Mouse (Mus musculus) embryonic facial prominence, embryonic 15.5 days (tissue): ENCODE results near the gene Rgs3. TPM values are rescaled to one million over a fixed set of nuclear protein-coding genes. Genes with fewer than 3 reads are reported as not detected.

Source experiments
- ATAC-seq: fragments of 200-750 bp; cut with Nextera tagmentation; 2 replicates; pipeline ENCODE4 v1.8.0; 2017; ENCODE audit warnings: low read depth, moderate TSS enrichment; ENCODE audit not compliant: insufficient number of reproducible peaks, low FRiP score, low TSS enrichment
- H3K27ac ChIP-seq: fragments of 300-500 bp; sonication (generic); replicated peaks from 2 replicates; pipeline ENCODE4 v1.5.1; 2015; ENCODE audit warnings: mild to moderate bottlenecking, inconsistent platforms
- H3K27me3 ChIP-seq: fragments of 300-500 bp; sonication (generic); 2 replicates; pipeline ENCODE4 v1.6.1; 2015; ENCODE audit warnings: inconsistent platforms
- H3K36me3 ChIP-seq: fragments of 300-500 bp; sonication (generic); 2 replicates; pipeline ENCODE4 v1.6.1; 2015; ENCODE audit warnings: mild to moderate bottlenecking, inconsistent platforms
- H3K4me1 ChIP-seq: fragments of 300-500 bp; sonication (generic); 2 replicates; pipeline ENCODE4 v1.6.1; 2015; ENCODE audit warnings: inconsistent platforms
- H3K4me2 ChIP-seq: fragments of 300-500 bp; sonication (generic); replicated peaks from 2 replicates; pipeline ENCODE4 v1.6.1; 2015; ENCODE audit warnings: mild to moderate bottlenecking, inconsistent platforms
- H3K4me3 ChIP-seq: fragments of 300-500 bp; sonication (generic); replicated peaks from 2 replicates; pipeline ENCODE4 v1.5.1; 2015; ENCODE audit warnings: mild to moderate bottlenecking, inconsistent platforms
- H3K9ac ChIP-seq: fragments of 300-500 bp; sonication (generic); 2 replicates; pipeline ENCODE4 v1.6.1; 2015; ENCODE audit warnings: inconsistent platforms
- H3K9me3 ChIP-seq: fragments of 300-500 bp; sonication (generic); replicated peaks from 2 replicates; pipeline ENCODE4 v1.6.1; 2016; ENCODE audit warnings: inconsistent platforms
- WGBS: fragments of 180-500 bp; shearing (Covaris S2); methylation state at CpG from one replicate; pipeline ENCODE4 v1.1.7; 2015; 5-methylcytosine and 5-hydroxymethylcytosine counted together
- polyA plus RNA-seq: library from polyadenylated mRNA; unstranded; fragments of >200 nt; fragmentation: Nextera tagmentation; extraction: Ambion mirVana; gene quantifications from 2 replicates; pipeline ENCODE4 v1.2.1, GENCODE M21; 2015

Gene Rgs3
- 65.0 TPM in 2 replicates for polyA plus RNA-seq

- Histone ChIP-seq H3K27me3 (no peaks in the 10 kb centered on the region), H3K9ac (no peak within 1 kb of the TSS), H3K4me3 (no peak within 1 kb of the TSS), H3K4me2 (no peak within 1 kb of the TSS), H3K9me3 (no peaks in the 10 kb centered on the region), H3K36me3 (no peaks in the 10 kb centered on the region), H3K4me1 (peaks cover 6% of the 10 kb centered on the region; the same call in 1 of the 2 replicates), H3K27ac (no peak within 1 kb of the TSS)
- WGBS = 47% methylated on average over 6 of the region's 6 CpGs
- no peak for ATAC-seq
Observed at GRCm38 (mm10) chr4:62559797-62560329, at the start of gene Rgs3. Rgs3 (plus strand) TSS chr4:62559847.

- Histone ChIP-seq H3K36me3 (peaks cover 64% of the 10 kb centered on the region), H3K9ac (no peak overlapping the region), H3K27ac (no peak overlapping the region), H3K4me1 (peaks cover 7% of the 10 kb centered on the region; the same call in 1 of the 2 replicates), H3K4me2 (no peak overlapping the region), H3K27me3 (no peaks in the 10 kb centered on the region), H3K9me3 (no peaks in the 10 kb centered on the region), H3K4me3 (no peak overlapping the region)
- no peak for ATAC-seq
- 89% methylated on average over 11 of the region's 11 CpGs for WGBS
Observed at GRCm38 (mm10) chr4:62509946-62510345, 49.7 kb upstream of the Rgs3 start.

- Histone ChIP-seq H3K36me3 (peaks cover 50% of the 10 kb centered on the region), H3K9me3 (no peaks in the 10 kb centered on the region), H3K27me3 (no peaks in the 10 kb centered on the region), H3K9ac (no peak overlapping the region), H3K4me1 (peaks cover 42% of the 10 kb centered on the region), H3K27ac (no peak overlapping the region), H3K4me2 (no peak overlapping the region), H3K4me3 (no peak overlapping the region)
- WGBS = 41% methylated on average over 11 of the region's 11 CpGs
- ATAC-seq = no peak
Observed at GRCm38 (mm10) chr4:62513998-62514506, 45.6 kb upstream of the Rgs3 start.

GRCm38 (mm10) chr4:62514995-62515394, 44.7 kb upstream of the Rgs3 start:
- Histone ChIP-seq H3K4me3 (no peak overlapping the region), H3K9me3 (no peaks in the 10 kb centered on the region), H3K9ac (no peak overlapping the region), H3K4me2 (no peak overlapping the region), H3K36me3 (peaks cover 40% of the 10 kb centered on the region), H3K4me1 (peaks cover 43% of the 10 kb centered on the region), H3K27ac (no peak overlapping the region), H3K27me3 (no peaks in the 10 kb centered on the region)
- WGBS = 73% methylated on average over 7 of the region's 7 CpGs
- no peak for ATAC-seq

- Histone ChIP-seq H3K9me3 (no peaks in the 10 kb centered on the region), H3K36me3 (peaks cover 35% of the 10 kb centered on the region), H3K27me3 (no peaks in the 10 kb centered on the region), H3K4me3 (no peak overlapping the region), H3K9ac (no peak overlapping the region), H3K4me2 (no peak overlapping the region), H3K4me1 (peaks cover 46% of the 10 kb centered on the region), H3K27ac (no peak overlapping the region)
- ATAC-seq = no peak
- WGBS = 74% methylated on average over 3 of the region's 3 CpGs
Observed at GRCm38 (mm10) chr4:62515490-62515889, 44.2 kb upstream of the Rgs3 start.

GRCm38 (mm10) chr4:62516079-62516478, 43.6 kb upstream of the Rgs3 start:
- no peak overlapping the region for H3K4me3 ChIP-seq
- peaks cover 29% of the 10 kb centered on the region for H3K36me3 ChIP-seq
- 53% methylated on average over 2 of the region's 2 CpGs for WGBS
- H3K27me3 ChIP-seq = no peaks in the 10 kb centered on the region
- ATAC-seq = no peak
- peaks cover 48% of the 10 kb centered on the region for H3K4me1 ChIP-seq
- H3K27ac ChIP-seq = no peak overlapping the region
- no peak overlapping the region for H3K9ac ChIP-seq
- H3K4me2 ChIP-seq = no peak overlapping the region
- H3K9me3 ChIP-seq = no peaks in the 10 kb centered on the region

GRCm38 (mm10) chr4:62516579-62516978, 43.1 kb upstream of the Rgs3 start:
- peaks cover 48% of the 10 kb centered on the region for H3K4me1 ChIP-seq
- H3K9ac ChIP-seq = no peak overlapping the region
- H3K9me3 ChIP-seq = no peaks in the 10 kb centered on the region
- no peak for ATAC-seq
- no peak overlapping the region for H3K4me2 ChIP-seq
- WGBS = 83% methylated on average over 1 of the region's 1 CpGs
- H3K4me3 ChIP-seq = no peak overlapping the region
- H3K36me3 ChIP-seq = peaks cover 24% of the 10 kb centered on the region
- H3K27ac ChIP-seq = no peak overlapping the region
- H3K27me3 ChIP-seq = no peaks in the 10 kb centered on the region

GRCm38 (mm10) chr4:62517046-62517445, 42.6 kb upstream of the Rgs3 start:
- Histone ChIP-seq H3K27ac (peak overlapping the region; percentile 41; the same call in 1 of the 2 replicates), H3K27me3 (no peaks in the 10 kb centered on the region), H3K4me3 (no peak overlapping the region), H3K4me1 (peaks cover 48% of the 10 kb centered on the region), H3K9me3 (no peaks in the 10 kb centered on the region), H3K9ac (no peak overlapping the region), H3K4me2 (no peak overlapping the region), H3K36me3 (peaks cover 20% of the 10 kb centered on the region)
- 72% methylated on average over 8 of the region's 8 CpGs for WGBS
- ATAC-seq = no peak

- Histone ChIP-seq H3K9ac (no peak overlapping the region), H3K9me3 (no peaks in the 10 kb centered on the region), H3K27ac (peak overlapping the region; percentile 89; the same call in 1 of the 2 replicates)
Observed at GRCm38 (mm10) chr4:62517538-62518415, 41.9 kb upstream of the Rgs3 start.

GRCm38 (mm10) chr4:62518416-62519121, 41.1 kb upstream of the Rgs3 start:
- peak overlapping the region; percentile 89 for H3K27ac ChIP-seq
- WGBS = 34% methylated on average over 13 of the region's 13 CpGs
- ATAC-seq = no peak

More at GRCm38 (mm10) chr4:62517538-62518415, 41.9 kb upstream of the Rgs3 start:
- peak overlapping the region; percentile 76 for H3K4me2 ChIP-seq
- 45% methylated on average over 10 of the region's 10 CpGs for WGBS
- H3K27me3 ChIP-seq = no peaks in the 10 kb centered on the region
- no peak for ATAC-seq
- peaks cover 48% of the 10 kb centered on the region for H3K4me1 ChIP-seq
- peaks cover 15% of the 10 kb centered on the region for H3K36me3 ChIP-seq
- peak overlapping the region; percentile 79; the same call in 1 of the 2 replicates for H3K4me3 ChIP-seq

More at GRCm38 (mm10) chr4:62518416-62519121, 41.1 kb upstream of the Rgs3 start:
- no peaks in the 10 kb centered on the region for H3K27me3 ChIP-seq
- H3K9ac ChIP-seq = 0 out of 2 replicates have a peak overlapping the region, but pooled peaks have one; percentile 63
- peak overlapping the region; percentile 79 for H3K4me3 ChIP-seq
- H3K4me2 ChIP-seq = peak overlapping the region; percentile 76
- no peaks in the 10 kb centered on the region for H3K9me3 ChIP-seq
- H3K4me1 ChIP-seq = peaks cover 52% of the 10 kb centered on the region
- H3K36me3 ChIP-seq = peaks cover 15% of the 10 kb centered on the region; the same call in 1 of the 2 replicates
